Mouse (Mus musculus) erythroblast, embryonic 14.5 days (primary cell): Measurements from ENCODE around the gene H2-D1.

Experiments used
- GATA1 ChIP-seq: IDR thresholded peaks from 2 replicates; pipeline ENCODE4 v1.6.1; 2012; ENCODE audit warnings: low read length, inconsistent platforms, mixed read lengths
- TAL1 ChIP-seq: IDR thresholded peaks from 3 replicates; pipeline ENCODE4 v1.6.1; 2012; ENCODE audit warnings: low read length, inconsistent platforms, mixed read lengths

DNA sequence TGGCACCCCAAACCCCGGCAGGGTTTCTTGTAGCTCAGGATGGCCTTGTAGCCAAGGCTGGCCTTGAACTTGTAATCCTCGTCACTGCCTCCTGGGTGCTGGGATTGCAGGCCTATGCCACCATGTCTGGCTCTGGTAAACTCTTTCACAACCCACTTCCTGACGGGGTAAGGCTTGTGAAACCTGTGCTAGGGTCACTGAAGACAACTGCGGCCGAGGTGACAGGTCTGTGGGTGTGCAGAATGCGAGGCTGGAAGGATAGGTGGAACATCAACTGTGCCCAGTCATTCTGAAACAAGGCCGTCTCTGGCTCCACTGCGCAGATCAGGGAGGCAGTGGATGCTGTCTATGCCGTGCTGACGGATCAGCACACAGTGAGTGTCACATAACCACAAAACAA is 31.5 kb upstream of the H2-D1 start:
- TF ChIP-seq GATA1 (no peak), TAL1 (no peak)
